Mouse (Mus musculus) cerebellum, adult 9-11 months (tissue): ENCODE measurements around the gene Gm4788.
"Not testable (repeated sequence)": the region's sequence is repeated elsewhere in the genome, so short reads cannot be mapped to it uniquely, and the experiment has no call there.

Experiments
- DNase-seq: peaks from one replicate; pipeline ENCODE4 v3.0.0; 2022

Gene Gm4788

DNA sequence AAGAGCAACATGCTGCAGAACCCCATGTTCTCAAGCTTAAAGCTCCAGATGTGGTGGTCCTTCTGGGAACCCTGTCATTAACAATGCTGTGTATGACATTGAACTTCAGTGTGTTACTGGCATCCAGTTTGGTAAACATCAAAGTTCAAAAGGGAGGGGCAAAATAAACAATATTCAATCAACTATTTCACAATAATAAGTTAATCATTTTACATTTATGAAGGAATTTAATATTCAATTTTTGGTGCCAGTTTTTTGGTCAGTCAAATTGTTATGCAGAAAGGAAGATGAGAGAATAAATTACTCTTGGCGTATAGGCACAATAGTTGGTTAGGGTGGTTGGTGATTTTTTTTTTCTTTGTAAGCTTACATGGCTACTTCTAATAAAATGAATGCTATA, at the start of gene Gm4788:
Gm4788 (minus strand) TSS at position 101 of the 400 bp plus-strand sequence.
- DNase-seq = no peak

DNA sequence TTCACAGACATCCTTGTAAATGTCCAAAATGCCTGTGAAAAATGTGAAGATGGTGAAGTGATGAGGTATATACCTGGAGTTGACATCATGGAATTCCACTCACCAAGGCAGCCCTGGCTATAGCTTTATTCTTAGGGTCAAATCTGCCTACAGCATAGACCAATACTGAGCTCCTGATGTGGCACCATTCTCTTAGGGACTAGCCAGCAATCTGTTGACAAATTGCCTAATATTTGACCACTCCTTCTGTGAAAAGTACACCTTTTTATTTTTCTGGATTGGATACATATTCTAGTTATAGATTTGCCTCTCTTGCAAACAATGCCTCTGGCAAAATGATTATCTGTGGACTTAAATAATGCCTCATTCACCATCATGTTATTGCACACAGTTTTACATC, 27.6 kb upstream of the Gm4788 start:
- DNase-seq = no peak

DNA sequence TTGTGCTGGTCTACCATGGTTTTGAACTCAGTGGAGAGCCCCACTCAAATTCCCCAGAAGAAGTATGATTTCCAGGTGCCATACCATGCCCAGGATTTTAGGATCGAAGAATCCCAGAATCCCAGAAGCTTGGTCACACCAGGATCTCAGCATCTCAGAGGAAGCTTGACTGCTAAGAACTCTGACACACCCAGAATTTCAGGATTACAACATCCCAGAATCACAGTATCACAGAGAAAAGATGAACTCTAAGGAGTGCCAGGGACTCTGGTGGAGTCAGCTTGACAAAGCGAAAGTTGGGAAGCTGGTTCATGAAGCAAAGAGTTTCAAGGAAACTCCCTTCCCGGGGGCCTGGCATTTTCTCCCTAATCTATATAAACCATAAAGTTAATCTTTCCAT, 11.1 kb downstream of the Gm4788 start:
- DNase-seq = not testable (repeated sequence)

DNA sequence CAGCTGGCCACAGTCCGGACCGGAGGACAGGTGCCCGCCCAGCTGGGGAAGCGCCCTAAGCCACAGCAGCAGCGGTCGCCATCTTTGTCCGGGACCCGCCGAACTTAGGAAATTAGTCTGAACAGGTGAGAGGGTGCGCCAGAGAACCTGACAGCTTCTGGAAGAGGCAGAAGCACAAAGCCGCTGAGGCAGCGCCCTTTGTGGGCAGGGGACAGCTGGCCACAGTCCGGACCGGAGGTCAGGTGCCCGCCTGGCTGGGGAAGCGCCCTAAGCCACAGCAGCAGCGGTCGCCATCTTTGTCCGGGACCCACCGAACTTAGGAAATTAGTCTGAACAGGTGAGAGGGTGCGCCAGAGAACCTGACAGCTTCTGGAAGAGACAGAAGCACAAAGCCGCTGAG, 64.4 kb downstream of the Gm4788 start:
- DNase-seq = not testable (repeated sequence)

DNA sequence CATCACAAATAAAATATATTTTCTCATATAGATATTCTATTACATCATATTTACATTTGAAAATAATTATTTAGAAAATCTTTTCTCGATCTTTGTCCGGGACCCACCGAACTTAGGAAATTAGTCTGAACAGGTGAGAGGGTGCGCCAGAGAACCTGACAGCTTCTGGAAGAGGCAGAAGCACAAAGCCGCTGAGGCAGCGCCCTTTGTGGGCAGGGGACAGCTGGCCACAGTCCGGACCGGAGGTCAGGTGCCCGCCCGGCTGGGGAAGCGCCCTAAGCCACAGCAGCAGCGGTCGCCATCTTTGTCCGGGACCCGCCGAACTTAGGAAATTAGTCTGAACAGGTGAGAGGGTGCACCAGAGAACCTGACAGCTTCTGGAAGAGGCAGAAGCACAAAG, 64.8 kb downstream of the Gm4788 start:
- not testable (repeated sequence) for DNase-seq

DNA sequence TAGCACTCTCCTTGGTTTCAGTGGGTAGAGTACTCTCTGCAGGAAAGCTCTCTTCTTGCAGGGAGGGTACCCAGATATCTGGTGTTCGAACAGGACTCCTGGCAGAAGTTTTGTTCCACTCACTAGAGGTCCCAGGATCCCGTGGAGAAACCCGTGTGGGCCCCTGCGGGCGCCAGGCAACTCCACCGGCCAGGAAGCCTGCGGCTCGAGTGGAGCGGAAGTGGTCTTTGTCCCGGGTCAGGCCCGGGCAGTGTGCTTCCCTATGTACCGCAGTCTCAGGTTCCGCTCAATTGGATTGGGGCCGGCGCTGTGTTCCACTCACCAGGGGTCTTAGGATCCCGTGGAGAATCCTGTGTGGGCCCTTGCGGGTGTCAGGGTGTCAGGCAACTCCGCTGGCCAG, 131.1 kb downstream of the Gm4788 start:
- not testable (repeated sequence) for DNase-seq
